Comparison of ENCODE assay signal across 9 mouse cellular contexts in the genomic region with DNA sequence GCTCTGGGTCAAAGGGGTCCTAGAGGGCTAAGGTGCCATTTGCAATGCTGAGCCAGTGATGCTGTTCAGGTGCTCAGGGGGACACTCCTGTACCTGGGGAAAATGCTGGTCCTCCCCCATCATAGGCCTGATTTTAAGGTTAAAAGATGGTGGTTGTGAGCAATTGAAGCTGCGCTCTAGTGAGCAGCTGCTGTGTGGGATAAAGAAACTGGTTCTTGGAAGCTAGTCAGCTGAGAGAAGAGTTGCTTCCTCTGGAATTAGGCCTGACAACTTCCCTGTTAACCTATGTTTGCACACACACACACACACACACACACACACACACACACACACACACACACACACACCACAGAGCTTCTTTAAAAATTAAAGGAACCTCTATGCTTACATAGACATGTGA.
"Had no signal": no experiment of that assay in that cellular context is flagged by ENCODE, and none has a peak within 500 bp of the region (broad histone marks: within the 10 kb centered on the region; RNA-seq: fewer than 3 reads in every experiment).

No protein-coding gene starts in this region.

- DNase-seq: kidney, adult 18-20 months; kidney, postnatal 10 days; kidney, postnatal 4 days; liver; liver, embryonic 13.5 days; liver, postnatal 0 days; lung, postnatal 14 days; thymus, adult 2 months; thymus, postnatal 25 days had no signal
